Mouse (Mus musculus): ENCODE measurements around the gene Pgbd1. TPM values are rescaled to one million over a fixed set of nuclear protein-coding genes. Genes with fewer than 3 reads are reported as not detected.

Gene Pgbd1
- total and polyA plus RNA-seq, 3 experiments: 0.25 to 0.35 TPM; not detected in 1

GRCm38 (mm10) chr13:21407341-21407740 is 33.5 kb downstream of the Pgbd1 start:
- H3K9me3 ChIP-seq (replicated peaks; ENCODE audit: insufficient read depth, low read length): no peaks in the 10 kb centered on the region
- no peak overlapping the region for H3K27ac ChIP-seq (ENCODE audit: control insufficient read depth, low read depth, low read length)
- H3K4me3 ChIP-seq (ENCODE audit: control insufficient read depth in 1 of 2, insufficient read depth in 1 of 2, low read depth in 2 of 2, low read length in 2 of 2): no peak overlapping the region; a peak in 1 of 4 replicates
- no peak for DNase-seq (ENCODE audit: low read depth, low spot score)
- H3K9ac ChIP-seq (ENCODE audit: control insufficient read depth, low read depth, low read length, poor library complexity, severe bottlenecking): peak overlapping the region; percentile 30; the same call in 1 of the 2 replicates
- peaks cover 0 to 3% of the 10 kb centered on the region in 2 experiments; a peak in 3 of 4 replicates for H3K27me3 ChIP-seq (ENCODE audit: control insufficient read depth in 1 of 2, insufficient read depth in 2 of 2, low read length in 2 of 2)
- TF ChIP-seq TBP (IDR thresholded peaks at IDR 0.05; ENCODE audit: low read depth, low read length) (no peak), TCF12 (IDR thresholded peaks at IDR 0.05; ENCODE audit: low read depth, low read length) (no peak), NELFE (IDR thresholded peaks at IDR 0.05; ENCODE audit: low read depth, low read length) (no peak), SIN3A (IDR thresholded peaks at IDR 0.05; ENCODE audit: low read length) (no peak), MEF2A (IDR thresholded peaks at IDR 0.05; ENCODE audit: extremely low read depth, insufficient replicate concordance, low read depth, low read length, poor library complexity, severe bottlenecking) (no peak), BHLHE40 (IDR thresholded peaks at IDR 0.05; ENCODE audit: borderline replicate concordance, low read depth, low read length) (no peak)
- H3K79me2 ChIP-seq (ENCODE audit: control insufficient read depth, insufficient read depth, low read length, poor library complexity): peaks cover 2% of the 10 kb centered on the region
- peaks cover 0 to 7% of the 10 kb centered on the region in 2 experiments; a peak in 1 of 4 replicates for H3K4me1 ChIP-seq (ENCODE audit: control insufficient read depth in 1 of 2, insufficient read depth in 2 of 2, low read length in 2 of 2)
- peaks cover 0 to 4% of the 10 kb centered on the region in 2 experiments; a peak in 2 of 4 replicates for H3K36me3 ChIP-seq (ENCODE audit: control insufficient read depth in 1 of 2, insufficient read depth in 2 of 2, low read length in 2 of 2)

GRCm38 (mm10) chr13:21402848-21403247 is 38.0 kb downstream of the Pgbd1 start:
- peaks cover 0 to 11% of the 10 kb centered on the region in 2 experiments; a peak in 3 of 4 replicates for H3K4me1 ChIP-seq (ENCODE audit: control insufficient read depth in 1 of 2, insufficient read depth in 2 of 2, low read length in 2 of 2)
- H3K79me2 ChIP-seq (ENCODE audit: control insufficient read depth, insufficient read depth, low read length, poor library complexity): peaks cover 12% of the 10 kb centered on the region
- H3K27me3 ChIP-seq (ENCODE audit: control insufficient read depth in 1 of 2, insufficient read depth in 2 of 2, low read length in 2 of 2): no peaks in the 10 kb centered on the region; a peak in 1 of 4 replicates
- peaks cover 0 to 10% of the 10 kb centered on the region in 2 experiments; a peak in 2 of 4 replicates for H3K36me3 ChIP-seq (ENCODE audit: control insufficient read depth in 1 of 2, insufficient read depth in 2 of 2, low read length in 2 of 2)
- H3K9ac ChIP-seq (ENCODE audit: control insufficient read depth, low read depth, low read length, poor library complexity, severe bottlenecking): peak overlapping the region; percentile 87
- DNase-seq (ENCODE audit: low read depth, low spot score): no peak
- peak overlapping the region; percentile 32; the same call in 1 of the 2 replicates for H3K27ac ChIP-seq (ENCODE audit: control insufficient read depth, low read depth, low read length)
- TF ChIP-seq GABPA (IDR thresholded peaks at IDR 0.05; ENCODE audit: low read depth, low read length) (no peak), MXI1 (IDR thresholded peaks at IDR 0.05; ENCODE audit: low read depth, low read length) (no peak), ZMIZ1 (IDR thresholded peaks at IDR 0.05; ENCODE audit: low read depth, low read length) (no peak), EP300 (IDR thresholded peaks at IDR 0.05; ENCODE audit: low read depth in 1 of 2, low read length in 2 of 2) (no peak)
- no peaks in the 10 kb centered on the region for H3K9me3 ChIP-seq (replicated peaks; ENCODE audit: insufficient read depth, low read length)
- H3K4me3 ChIP-seq (ENCODE audit: control insufficient read depth in 1 of 2, insufficient read depth in 1 of 2, low read depth in 2 of 2, low read length in 2 of 2): peak overlapping the region; percentile 67 to 83

GRCm38 (mm10) chr13:21402287-21402846 is 38.5 kb downstream of the Pgbd1 start, which contains the start of gene Zkscan3:
TSS of gene Zkscan3 (minus strand) at chr13:21402755.
- peaks cover 0 to 10% of the 10 kb centered on the region in 2 experiments; a peak in 2 of 4 replicates for H3K36me3 ChIP-seq (ENCODE audit: control insufficient read depth in 1 of 2, insufficient read depth in 2 of 2, low read length in 2 of 2)
- peaks cover 12% of the 10 kb centered on the region for H3K79me2 ChIP-seq (ENCODE audit: control insufficient read depth, insufficient read depth, low read length, poor library complexity)
- no peaks in the 10 kb centered on the region; a peak in 1 of 4 replicates for H3K27me3 ChIP-seq (ENCODE audit: control insufficient read depth in 1 of 2, insufficient read depth in 2 of 2, low read length in 2 of 2)
- peak within 1 kb of the TSS; percentile 32; the same call in 1 of the 2 replicates for H3K27ac ChIP-seq (ENCODE audit: control insufficient read depth, low read depth, low read length)
- DNase-seq (ENCODE audit: low read depth, low spot score): peak; percentile 90
- H3K9me3 ChIP-seq (replicated peaks; ENCODE audit: insufficient read depth, low read length): no peaks in the 10 kb centered on the region
- peaks cover 0 to 6% of the 10 kb centered on the region in 2 experiments; a peak in 3 of 4 replicates for H3K4me1 ChIP-seq (ENCODE audit: control insufficient read depth in 1 of 2, insufficient read depth in 2 of 2, low read length in 2 of 2)
- peak within 1 kb of the TSS; percentile 67 to 83 for H3K4me3 ChIP-seq (ENCODE audit: control insufficient read depth in 1 of 2, insufficient read depth in 1 of 2, low read depth in 2 of 2, low read length in 2 of 2)
- H3K9ac ChIP-seq (ENCODE audit: control insufficient read depth, low read depth, low read length, poor library complexity, severe bottlenecking): peak within 1 kb of the TSS; percentile 87
- TF ChIP-seq UBTF (IDR thresholded peaks at IDR 0.05; ENCODE audit: borderline replicate concordance, insufficient read depth, low read depth, low read length) (no peak), USF1 (IDR thresholded peaks at IDR 0.05; ENCODE audit: low read depth, low read length) (no peak), POLR2A (IDR thresholded peaks at IDR 0.05; ENCODE audit: control insufficient read depth in 1 of 2, insufficient read depth in 1 of 2, low read depth in 1 of 2, low read length in 2 of 2, poor library complexity in 1 of 2) (peak; percentile 71 to 85; a peak in 3 of 4 replicates), ZC3H11A (IDR thresholded peaks at IDR 0.05; ENCODE audit: low read depth, low read length) (no peak), TCF12 (IDR thresholded peaks at IDR 0.05; ENCODE audit: low read depth, low read length) (peak; percentile 48; the same call in 1 of the 2 replicates), USF2 (IDR thresholded peaks at IDR 0.05; ENCODE audit: borderline replicate concordance in 1 of 2, insufficient read depth in 1 of 2, low read depth in 1 of 2, low read length in 2 of 2) (no peak), GATA1 (IDR thresholded peaks at IDR 0.05; ENCODE audit: low read depth, low read length) (no peak), TBP (IDR thresholded peaks at IDR 0.05; ENCODE audit: low read depth, low read length) (peak; percentile 72), ZMIZ1 (IDR thresholded peaks at IDR 0.05; ENCODE audit: low read depth, low read length) (no peak), CTCF (IDR thresholded peaks at IDR 0.05 in 2 of 3, conservative IDR thresholded peaks at IDR 0.05 in 1 of 3; ENCODE audit: control insufficient read depth in 1 of 3, insufficient read depth in 1 of 3, low read depth in 2 of 3, low read length in 3 of 3, poor library complexity in 1 of 3, severe bottlenecking in 1 of 3) (no peak), RCOR1 (IDR thresholded peaks at IDR 0.05; ENCODE audit: low read depth, low read length) (no peak), RAD21 (IDR thresholded peaks at IDR 0.05; ENCODE audit: low read depth, low read length) (no peak), ELF1 (IDR thresholded peaks at IDR 0.05; ENCODE audit: low read depth, low read length) (peak; percentile 89), KAT2A (conservative IDR thresholded peaks at IDR 0.05; ENCODE audit: low read depth, low read length) (peak; percentile 54), CHD2 (IDR thresholded peaks at IDR 0.05; ENCODE audit: low read length) (no peak), MXI1 (IDR thresholded peaks at IDR 0.05; ENCODE audit: low read depth, low read length) (peak; percentile 73; the same call in 1 of the 2 replicates), ETS1 (IDR thresholded peaks at IDR 0.05; ENCODE audit: low read depth, low read length) (0 out of 2 replicates have a peak, but pooled peaks have one; percentile 31), SIN3A (IDR thresholded peaks at IDR 0.05; ENCODE audit: low read length) (peak; percentile 79)
